Mouse (Mus musculus) frontal cortex, adult 2 months (tissue): ENCODE data around the gene Pnmal1. TPM values are rescaled to one million over a fixed set of nuclear protein-coding genes. Genes with fewer than 3 reads are reported as not detected.

ENCODE experiments used
- DNase-seq, 2 experiments: peaks; one replicate each; pipeline ENCODE4 v3.0.0; 2022; ENCODE audit warnings: low spot score in 1 of 2; ENCODE audit errors: extremely low spot score in 1 of 2
- polyA plus RNA-seq: library from polyadenylated mRNA; depleted of rRNA; stranded (reverse); fragments of >200 nt; gene quantifications from 2 replicates; pipeline ENCODE4 v1.2.3, GENCODE M21; 2012; rRNA removed

The Pnmal1 gene
- polyA plus RNA-seq: 63.1 and 73.0 TPM in 2 replicates

GRCm38 (mm10) chr7:16959539-16960187 is at the start of gene Pnmal1:
Gene Pnmal1 (plus strand): TSS chr7:16959679.
- DNase-seq: peak; percentile 94 to 96

DNA sequence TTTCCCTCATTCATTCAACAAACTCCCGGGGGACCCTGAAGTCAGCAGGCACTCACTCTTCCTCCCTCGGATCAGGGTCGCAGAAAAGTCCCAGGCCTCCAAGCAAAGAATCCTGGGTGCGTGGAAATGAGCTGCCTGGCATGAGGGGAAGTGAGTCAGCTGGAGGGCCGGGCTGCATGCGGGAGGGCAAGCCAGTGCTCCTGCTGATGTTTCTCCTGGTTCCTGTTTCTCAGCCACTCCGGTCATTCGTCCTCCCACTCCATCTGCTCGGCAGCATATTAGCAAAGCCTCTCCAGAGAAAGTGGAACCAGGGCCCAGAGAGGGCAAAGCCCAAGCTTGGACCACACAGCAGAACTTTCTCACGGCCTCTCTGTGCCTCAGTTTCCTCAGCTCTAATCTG is 49.6 kb upstream of the Pnmal1 start:
- no peak for DNase-seq

DNA sequence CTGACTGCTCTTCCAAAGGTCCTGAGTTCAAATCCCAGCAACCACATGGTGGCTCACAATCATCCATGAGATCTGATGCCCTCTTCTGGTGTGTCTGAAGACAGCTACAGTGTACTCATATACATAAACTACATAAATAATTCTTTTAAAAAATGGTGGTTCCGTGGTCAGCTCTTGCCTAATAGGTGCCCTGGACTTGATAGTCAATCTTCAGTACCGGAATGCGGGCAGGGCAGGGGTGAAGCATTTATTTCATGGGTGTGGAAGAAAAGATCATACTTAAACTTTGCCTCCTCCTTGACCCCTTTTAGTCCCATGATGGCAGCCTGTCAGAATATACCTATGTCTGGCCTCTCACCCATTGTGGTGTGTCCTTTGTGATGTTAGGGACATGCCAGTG is 47.6 kb upstream of the Pnmal1 start:
- no peak for DNase-seq

GRCm38 (mm10) chr7:16912360-16912759 is 47.1 kb upstream of the Pnmal1 start:
- DNase-seq: no peak

- DNase-seq: peak in 1 of 2 experiments; percentile 85
These were observed 45.5 kb upstream of the Pnmal1 start for GRCm38 (mm10) chr7:16913806-16914452.

GRCm38 (mm10) chr7:16914453-16915343 is 44.8 kb upstream of the Pnmal1 start:
- DNase-seq: no peak

GRCm38 (mm10) chr7:16915461-16916340 is 43.8 kb upstream of the Pnmal1 start:
- DNase-seq: no peak

- DNase-seq: no peak
These were observed 42.9 kb upstream of the Pnmal1 start for GRCm38 (mm10) chr7:16916342-16917265.

GRCm38 (mm10) chr7:16917447-16917846 is 42.0 kb upstream of the Pnmal1 start:
- no peak for DNase-seq

DNA sequence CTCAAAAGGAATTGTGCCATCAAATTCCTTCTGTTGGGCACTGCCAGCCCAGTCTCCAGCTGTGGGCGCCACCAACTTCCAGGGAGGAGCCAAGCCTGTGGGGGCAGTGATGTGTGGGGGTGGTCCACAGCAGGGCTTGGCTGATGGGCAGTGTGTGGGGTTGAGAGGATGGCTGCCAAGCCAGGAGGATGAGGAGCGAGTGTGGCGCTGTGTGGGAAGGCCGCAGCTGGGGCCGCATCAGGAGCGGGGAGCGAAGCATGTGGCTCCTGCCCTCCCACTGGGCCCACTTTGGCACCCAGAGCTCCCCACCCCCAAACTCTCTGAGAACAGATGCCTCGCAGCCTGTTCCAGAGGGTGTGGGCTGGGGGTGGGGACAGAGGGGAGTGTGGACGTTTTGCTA is 41.5 kb upstream of the Pnmal1 start:
- DNase-seq: peak in 1 of 2 experiments; percentile 81

DNA sequence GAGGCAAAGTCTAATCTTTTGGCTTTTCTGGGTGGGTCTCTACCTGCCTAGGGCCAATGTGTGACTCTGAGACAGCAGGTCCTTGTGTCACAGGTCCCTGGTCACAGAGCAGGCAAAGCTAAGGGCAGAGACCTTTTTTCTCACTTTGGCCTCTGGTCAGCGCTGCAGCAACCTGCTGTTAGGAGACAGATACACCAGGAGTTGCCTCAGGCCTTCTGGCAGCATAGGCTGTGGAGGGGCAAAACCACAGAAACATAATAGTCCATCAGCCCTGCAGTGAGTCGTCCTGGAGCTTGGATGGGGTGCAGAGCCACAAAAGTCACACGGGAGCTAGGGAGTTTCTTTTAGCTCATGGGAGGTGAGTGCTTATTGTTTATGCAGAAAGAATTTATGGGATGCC is 40.8 kb upstream of the Pnmal1 start:
- DNase-seq: no peak

DNA sequence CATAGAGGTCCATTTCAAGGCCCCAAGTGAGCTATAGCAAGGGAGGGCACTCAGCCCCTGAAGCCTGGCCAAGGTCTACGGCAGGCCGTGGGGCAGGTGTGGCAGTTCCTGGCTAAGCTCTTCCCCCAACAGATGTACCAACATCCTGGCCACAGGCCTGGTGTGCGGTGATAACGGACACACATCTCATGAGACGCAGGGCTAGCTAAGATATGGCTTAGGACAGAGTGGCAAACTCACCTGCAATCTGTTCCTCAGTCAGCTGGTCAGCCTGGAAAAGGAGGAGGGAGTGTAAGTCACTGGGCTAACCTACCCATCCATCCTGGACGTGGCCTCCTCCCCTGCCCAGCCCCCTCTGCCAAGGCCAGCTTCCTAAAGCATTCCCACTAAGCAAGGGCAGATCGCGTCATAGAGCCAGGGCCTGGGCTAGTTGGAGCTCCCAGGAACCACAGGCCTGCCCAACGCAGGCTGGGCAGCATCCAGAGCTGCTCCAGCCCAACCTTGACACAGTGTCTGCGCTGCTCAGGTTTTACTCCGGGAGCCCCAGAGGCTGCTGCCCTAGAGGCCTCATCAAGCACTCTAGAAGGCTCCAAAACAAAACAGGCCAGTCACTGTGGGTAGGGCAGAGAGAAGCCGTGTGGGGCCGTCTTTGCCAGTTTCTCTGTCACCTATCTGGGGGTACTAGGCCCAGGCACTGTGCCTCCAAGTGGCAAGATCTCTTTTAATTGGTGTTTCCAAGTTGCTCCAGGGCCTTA is 39.9 kb upstream of the Pnmal1 start:
- no peak for DNase-seq

GRCm38 (mm10) chr7:16920150-16920579 is 39.3 kb upstream of the Pnmal1 start:
- no peak for DNase-seq

- DNase-seq: peak in 1 of 2 experiments; percentile 51
These were observed 38.4 kb upstream of the Pnmal1 start for GRCm38 (mm10) chr7:16920818-16921791.

DNA sequence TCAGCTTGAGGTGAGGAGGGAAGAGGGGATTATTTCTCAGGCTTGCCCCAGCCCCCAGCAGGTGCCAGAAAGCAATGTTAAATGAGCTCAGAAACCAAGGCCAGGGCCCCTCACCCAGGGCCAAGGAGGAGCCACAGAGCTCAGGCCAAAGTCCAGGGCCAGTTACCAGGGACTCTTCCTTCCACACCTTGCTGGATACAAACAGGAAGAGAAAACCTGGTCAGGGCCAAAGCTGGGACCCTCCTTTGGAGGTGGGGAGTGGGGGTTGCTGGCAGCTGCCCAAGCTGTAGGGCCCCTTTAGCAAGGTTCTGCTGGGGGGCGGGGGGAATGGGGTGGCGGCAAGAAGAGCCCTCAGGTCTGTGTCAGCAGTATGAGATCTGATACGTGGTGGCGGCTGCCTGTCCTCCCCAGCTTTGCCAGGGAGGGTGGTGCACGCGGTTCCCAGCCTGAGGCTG is 37.6 kb upstream of the Pnmal1 start:
- no peak for DNase-seq

DNA sequence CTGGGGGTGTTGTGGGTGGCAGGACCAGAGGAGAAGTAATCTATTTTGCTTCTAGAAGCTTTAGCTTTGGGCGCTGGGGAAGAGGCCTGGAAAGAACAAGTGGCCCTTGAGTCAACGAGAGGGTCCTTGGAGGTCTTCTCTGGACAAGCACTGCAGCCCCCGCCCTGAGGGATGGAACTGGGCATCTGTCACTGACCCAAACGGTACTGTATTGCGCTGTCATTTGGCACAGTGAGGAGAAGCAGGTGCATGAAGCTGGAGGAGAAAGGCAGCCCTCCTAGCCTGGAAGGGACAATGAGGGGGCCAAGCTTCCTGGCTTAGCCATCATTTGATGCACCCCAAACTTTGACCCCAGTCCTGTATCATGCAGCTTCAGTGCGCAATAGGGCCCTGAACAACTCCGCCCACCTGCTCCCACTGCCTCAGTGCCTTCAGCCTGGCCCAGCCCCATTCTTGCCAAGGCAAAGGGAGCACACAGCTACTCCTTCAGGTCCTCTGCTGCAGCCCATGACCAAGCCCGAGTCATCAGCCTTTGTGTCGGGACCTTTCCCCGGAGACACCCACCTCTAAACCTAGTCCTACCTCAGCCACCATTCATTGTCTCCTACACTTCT is 37.0 kb upstream of the Pnmal1 start:
- DNase-seq: peak in 1 of 2 experiments; percentile 66
